Mouse (Mus musculus): ENCODE measurements around the gene Inpp5a. TPM values are rescaled to one million over a fixed set of nuclear protein-coding genes. Genes with fewer than 3 reads are reported as not detected.
A peak's percentile ranks its signal among the peaks of the same experiment; 100 is the strongest.

Inpp5a gene
- polyA plus RNA-seq, 1 experiment from 2014 or later = 17.7 TPM

DNA sequence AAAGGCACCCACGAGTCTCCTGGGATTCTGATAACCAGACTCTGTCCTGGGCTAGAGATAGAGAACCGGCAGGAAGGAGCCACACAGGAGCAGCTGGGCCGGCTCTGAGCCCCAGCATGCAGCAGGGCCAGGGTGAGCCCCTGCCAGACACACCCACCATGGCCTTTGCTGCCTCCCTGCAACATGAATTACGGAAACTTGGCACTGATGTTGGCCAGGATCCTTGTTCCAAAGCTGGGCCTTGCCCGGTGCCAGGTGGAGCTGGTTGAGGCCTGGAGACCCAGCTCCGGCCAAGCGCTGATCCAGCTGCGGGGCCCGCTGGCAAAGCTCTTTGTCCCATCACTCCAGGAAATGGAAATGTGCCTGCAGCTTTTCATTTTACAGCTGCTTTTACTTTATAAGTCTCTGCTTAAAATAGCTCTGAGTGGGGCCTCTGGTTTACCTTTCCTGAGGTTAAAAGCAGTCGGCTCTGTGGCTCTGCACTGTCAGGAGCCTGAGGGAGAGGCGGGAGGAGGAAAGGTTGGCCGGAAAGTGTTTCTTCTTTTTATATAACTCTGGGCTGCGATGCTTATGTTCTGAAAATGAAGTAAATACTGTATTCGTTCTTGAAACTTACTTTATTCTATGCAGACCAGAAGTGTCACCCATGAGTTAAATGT, 20.1 kb upstream of the Inpp5a start:
- Histone ChIP-seq H3K36me3 (ENCODE audit: insufficient read depth, low read length) (no peaks in the 10 kb centered on the region), H3K9me3 (ENCODE audit: low read length) (no peaks in the 10 kb centered on the region), H3K4me3 (ENCODE audit: low read length) (no peak overlapping the region), H3K27me3 (ENCODE audit: insufficient read depth, low read length) (no peaks in the 10 kb centered on the region), H3K4me1 (ENCODE audit: insufficient read depth, low read length) (peaks cover 32% of the 10 kb centered on the region), H3K9ac (replicated peaks; ENCODE audit: low read length) (peak overlapping the region; percentile 42; the same call in 1 of the 2 replicates), H3K4me2 (replicated peaks; ENCODE audit: low read depth, low read length) (no peak overlapping the region), H3K27ac (ENCODE audit: low read length) (peak overlapping the region; percentile 83)
- 56% methylated on average over 14 of the region's 14 CpGs for WGBS
- ATAC-seq (ENCODE audit: low FRiP score, low TSS enrichment) = no peak

GRCm38 (mm10) chr7:139369501-139370088, 19.3 kb upstream of the Inpp5a start:
- H3K9ac ChIP-seq (replicated peaks; ENCODE audit: low read length) = no peak overlapping the region
- peaks cover 24% of the 10 kb centered on the region for H3K4me1 ChIP-seq (ENCODE audit: insufficient read depth, low read length)
- no peaks in the 10 kb centered on the region for H3K36me3 ChIP-seq (ENCODE audit: insufficient read depth, low read length)
- 81% methylated on average over 6 of the region's 6 CpGs for WGBS
- H3K4me2 ChIP-seq (replicated peaks; ENCODE audit: low read depth, low read length) = no peak overlapping the region
- H3K27me3 ChIP-seq (ENCODE audit: insufficient read depth, low read length) = no peaks in the 10 kb centered on the region
- no peaks in the 10 kb centered on the region for H3K9me3 ChIP-seq (ENCODE audit: low read length)
- H3K27ac ChIP-seq (ENCODE audit: low read length) = peak overlapping the region; percentile 83; the same call in 1 of the 2 replicates
- ATAC-seq (ENCODE audit: low FRiP score, low TSS enrichment) = no peak
- H3K4me3 ChIP-seq (ENCODE audit: low read length) = no peak overlapping the region

DNA sequence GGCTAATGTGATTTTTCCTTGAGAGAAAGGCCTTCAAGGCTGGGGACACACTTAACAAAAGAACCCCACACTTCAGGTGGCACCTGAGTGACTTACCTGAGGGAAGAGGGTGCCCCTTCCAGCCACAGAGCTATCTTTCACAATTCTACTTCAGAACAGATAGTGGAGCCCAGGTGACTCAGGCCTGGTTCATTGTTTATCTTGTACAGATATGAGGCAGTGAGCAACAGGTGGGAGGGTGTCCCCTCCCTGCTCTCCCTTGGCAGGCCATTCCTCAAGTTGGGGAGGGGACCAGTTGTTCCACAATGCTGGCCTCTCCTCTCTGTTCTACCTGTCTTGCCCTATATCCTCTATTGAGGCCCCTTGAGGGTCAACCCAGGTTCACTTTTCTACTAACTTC, 17.5 kb upstream of the Inpp5a start:
- H3K27ac ChIP-seq (ENCODE audit: low read length) = no peak overlapping the region
- ATAC-seq (ENCODE audit: low FRiP score, low TSS enrichment) = no peak
- no peaks in the 10 kb centered on the region for H3K27me3 ChIP-seq (ENCODE audit: insufficient read depth, low read length)
- no peaks in the 10 kb centered on the region for H3K9me3 ChIP-seq (ENCODE audit: low read length)
- H3K4me3 ChIP-seq (ENCODE audit: low read length) = no peak overlapping the region
- H3K4me2 ChIP-seq (replicated peaks; ENCODE audit: low read depth, low read length) = no peak overlapping the region
- H3K36me3 ChIP-seq (ENCODE audit: insufficient read depth, low read length) = no peaks in the 10 kb centered on the region
- H3K4me1 ChIP-seq (ENCODE audit: insufficient read depth, low read length) = peaks cover 7% of the 10 kb centered on the region
- no peak overlapping the region for H3K9ac ChIP-seq (replicated peaks; ENCODE audit: low read length)

GRCm38 (mm10) chr7:139377381-139377780, 11.5 kb upstream of the Inpp5a start:
- ATAC-seq (ENCODE audit: low FRiP score, low TSS enrichment) = no peak
- H3K4me1 ChIP-seq (ENCODE audit: insufficient read depth, low read length) = no peaks in the 10 kb centered on the region
- no peak overlapping the region for H3K9ac ChIP-seq (replicated peaks; ENCODE audit: low read length)
- WGBS = 70% methylated on average over 7 of the region's 7 CpGs
- H3K36me3 ChIP-seq (ENCODE audit: insufficient read depth, low read length) = no peaks in the 10 kb centered on the region
- no peak overlapping the region for H3K4me3 ChIP-seq (ENCODE audit: low read length)
- H3K9me3 ChIP-seq (ENCODE audit: low read length) = no peaks in the 10 kb centered on the region
- H3K27ac ChIP-seq (ENCODE audit: low read length) = no peak overlapping the region
- H3K27me3 ChIP-seq (ENCODE audit: insufficient read depth, low read length) = no peaks in the 10 kb centered on the region
- H3K4me2 ChIP-seq (replicated peaks; ENCODE audit: low read depth, low read length) = no peak overlapping the region

DNA sequence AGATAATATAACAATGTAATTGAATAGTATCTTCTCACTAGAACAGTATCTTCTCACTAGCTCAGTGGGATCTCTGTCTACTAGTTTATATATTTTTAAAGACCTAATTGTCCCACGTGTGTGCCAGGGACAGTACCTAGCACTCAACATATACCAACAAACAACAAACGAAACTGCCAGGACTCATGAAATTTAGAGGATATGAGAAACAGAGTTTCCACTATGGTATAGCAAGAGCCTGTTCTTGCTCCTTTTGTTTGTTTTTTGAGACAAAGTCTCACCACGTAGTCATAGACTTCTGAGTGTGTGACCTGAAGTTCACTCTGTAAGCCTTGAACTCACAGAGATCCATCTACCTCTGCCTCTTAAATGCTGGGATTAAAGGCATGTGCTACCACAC, 10.6 kb upstream of the Inpp5a start:
- ATAC-seq (ENCODE audit: low FRiP score, low TSS enrichment) = no peak
- WGBS = 84% methylated on average over 3 of the region's 3 CpGs
- H3K4me2 ChIP-seq (replicated peaks; ENCODE audit: low read depth, low read length) = no peak overlapping the region
- no peaks in the 10 kb centered on the region for H3K27me3 ChIP-seq (ENCODE audit: insufficient read depth, low read length)
- no peak overlapping the region for H3K27ac ChIP-seq (ENCODE audit: low read length)
- H3K4me3 ChIP-seq (ENCODE audit: low read length) = no peak overlapping the region
- no peaks in the 10 kb centered on the region for H3K9me3 ChIP-seq (ENCODE audit: low read length)
- no peaks in the 10 kb centered on the region for H3K36me3 ChIP-seq (ENCODE audit: insufficient read depth, low read length)
- no peak overlapping the region for H3K9ac ChIP-seq (replicated peaks; ENCODE audit: low read length)
- H3K4me1 ChIP-seq (ENCODE audit: insufficient read depth, low read length) = no peaks in the 10 kb centered on the region

DNA sequence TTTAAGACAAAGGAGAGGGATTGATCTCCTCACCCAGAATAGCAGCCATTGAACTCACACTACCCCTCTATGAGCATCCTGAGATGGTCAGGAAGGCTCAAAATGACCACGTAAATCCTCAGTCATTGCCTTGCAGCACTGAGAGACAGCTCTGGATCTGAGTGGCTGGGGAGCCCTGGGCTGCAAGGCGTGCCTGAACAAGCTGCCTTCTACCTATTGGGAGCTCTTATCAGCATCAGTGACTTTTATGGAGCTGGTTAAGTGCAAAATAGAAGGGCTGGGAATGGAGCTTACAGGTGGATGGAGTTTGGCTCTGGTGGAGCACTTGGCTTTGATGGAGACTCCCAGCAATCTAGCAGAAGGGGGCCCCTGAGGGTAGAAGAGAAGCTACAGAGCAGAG, 9.2 kb upstream of the Inpp5a start:
- H3K27ac ChIP-seq (ENCODE audit: low read length) = no peak overlapping the region
- no peak for ATAC-seq (ENCODE audit: low FRiP score, low TSS enrichment)

DNA sequence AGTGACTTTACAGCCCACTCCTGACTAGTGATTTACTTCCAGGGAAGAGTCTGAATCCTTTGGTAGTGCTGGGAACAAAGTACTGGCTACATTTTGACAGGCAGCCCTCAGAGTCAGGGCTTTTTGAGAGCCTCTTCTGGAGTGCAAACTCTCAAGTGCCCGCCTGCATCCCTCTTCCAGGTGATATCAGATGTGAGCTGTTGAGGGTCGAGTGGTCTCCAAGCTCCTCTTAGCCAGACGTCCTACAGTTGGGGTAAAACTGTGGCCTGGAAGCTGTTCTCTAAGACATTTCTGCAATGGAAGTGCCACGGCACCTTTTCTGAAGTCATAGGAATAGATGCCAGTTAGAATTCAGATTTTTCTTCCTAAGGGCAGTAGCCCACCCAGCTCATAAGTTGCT, 8.7 kb upstream of the Inpp5a start:
- Histone ChIP-seq H3K27ac (ENCODE audit: low read length) (no peak overlapping the region), H3K27me3 (ENCODE audit: insufficient read depth, low read length) (no peaks in the 10 kb centered on the region), H3K9me3 (ENCODE audit: low read length) (no peaks in the 10 kb centered on the region), H3K36me3 (ENCODE audit: insufficient read depth, low read length) (no peaks in the 10 kb centered on the region), H3K4me2 (replicated peaks; ENCODE audit: low read depth, low read length) (no peak overlapping the region), H3K4me1 (ENCODE audit: insufficient read depth, low read length) (no peaks in the 10 kb centered on the region), H3K9ac (replicated peaks; ENCODE audit: low read length) (no peak overlapping the region), H3K4me3 (ENCODE audit: low read length) (no peak overlapping the region)
- ATAC-seq (ENCODE audit: low FRiP score, low TSS enrichment) = no peak
- WGBS = 69% methylated on average over 4 of the region's 4 CpGs

More for the DNA sequence above, 9.2 kb upstream of the Inpp5a start:
- Histone ChIP-seq H3K4me3 (ENCODE audit: low read length) (no peak overlapping the region), H3K4me2 (replicated peaks; ENCODE audit: low read depth, low read length) (no peak overlapping the region), H3K9me3 (ENCODE audit: low read length) (no peaks in the 10 kb centered on the region), H3K36me3 (ENCODE audit: insufficient read depth, low read length) (no peaks in the 10 kb centered on the region), H3K4me1 (ENCODE audit: insufficient read depth, low read length) (no peaks in the 10 kb centered on the region), H3K27me3 (ENCODE audit: insufficient read depth, low read length) (no peaks in the 10 kb centered on the region), H3K9ac (replicated peaks; ENCODE audit: low read length) (no peak overlapping the region)
- 54% methylated on average over 2 of the region's 2 CpGs for WGBS

DNA sequence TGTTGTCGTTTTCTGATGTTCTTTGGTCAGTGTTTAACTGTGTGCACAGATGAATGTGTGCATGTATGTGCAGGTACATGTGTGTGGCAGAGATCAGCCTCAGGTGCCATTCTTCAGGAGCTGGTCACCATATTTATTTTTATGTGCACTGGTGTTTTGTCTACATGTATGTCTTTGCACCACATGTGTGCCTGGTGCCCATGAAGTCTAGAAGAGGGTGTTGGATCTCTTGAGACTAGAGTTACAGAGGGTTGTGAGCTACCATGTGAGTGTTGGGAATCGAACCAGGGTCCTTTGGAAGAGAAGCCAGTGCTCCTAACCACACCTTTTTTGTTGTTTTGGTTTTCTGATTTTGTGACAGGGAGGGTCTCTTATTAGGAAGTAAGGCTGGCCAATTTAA, 7.0 kb upstream of the Inpp5a start:
- Histone ChIP-seq H3K9me3 (ENCODE audit: low read length) (no peaks in the 10 kb centered on the region), H3K36me3 (ENCODE audit: insufficient read depth, low read length) (no peaks in the 10 kb centered on the region), H3K27me3 (ENCODE audit: insufficient read depth, low read length) (no peaks in the 10 kb centered on the region), H3K4me2 (replicated peaks; ENCODE audit: low read depth, low read length) (no peak overlapping the region), H3K4me1 (ENCODE audit: insufficient read depth, low read length) (no peaks in the 10 kb centered on the region), H3K4me3 (ENCODE audit: low read length) (no peak overlapping the region), H3K9ac (replicated peaks; ENCODE audit: low read length) (no peak overlapping the region), H3K27ac (ENCODE audit: low read length) (no peak overlapping the region)
- WGBS = 88% methylated on average over 2 of the region's 2 CpGs
- no peak for ATAC-seq (ENCODE audit: low FRiP score, low TSS enrichment)

- Histone ChIP-seq H3K4me1 (ENCODE audit: insufficient read depth, low read length) (peaks cover 2% of the 10 kb centered on the region), H3K4me2 (replicated peaks; ENCODE audit: low read depth, low read length) (no peak overlapping the region), H3K9me3 (ENCODE audit: low read length) (no peaks in the 10 kb centered on the region), H3K9ac (replicated peaks; ENCODE audit: low read length) (no peak overlapping the region), H3K36me3 (ENCODE audit: insufficient read depth, low read length) (no peaks in the 10 kb centered on the region), H3K27me3 (ENCODE audit: insufficient read depth, low read length) (no peaks in the 10 kb centered on the region), H3K4me3 (ENCODE audit: low read length) (no peak overlapping the region), H3K27ac (ENCODE audit: low read length) (no peak overlapping the region)
- WGBS = 80% methylated on average over 2 of the region's 2 CpGs
- no peak for ATAC-seq (ENCODE audit: low FRiP score, low TSS enrichment)
Observed at GRCm38 (mm10) chr7:139382796-139383195, 6.1 kb upstream of the Inpp5a start.

- Histone ChIP-seq H3K27me3 (ENCODE audit: insufficient read depth, low read length) (no peaks in the 10 kb centered on the region), H3K27ac (ENCODE audit: low read length) (no peak overlapping the region), H3K4me3 (ENCODE audit: low read length) (no peak overlapping the region), H3K4me1 (ENCODE audit: insufficient read depth, low read length) (peaks cover 6% of the 10 kb centered on the region), H3K9me3 (ENCODE audit: low read length) (no peaks in the 10 kb centered on the region), H3K4me2 (replicated peaks; ENCODE audit: low read depth, low read length) (no peak overlapping the region), H3K36me3 (ENCODE audit: insufficient read depth, low read length) (no peaks in the 10 kb centered on the region), H3K9ac (replicated peaks; ENCODE audit: low read length) (no peak overlapping the region)
- WGBS = 91% methylated on average over 1 of the region's 1 CpGs
- ATAC-seq (ENCODE audit: low FRiP score, low TSS enrichment) = no peak
Observed at GRCm38 (mm10) chr7:139384500-139384899, 4.4 kb upstream of the Inpp5a start.

Measured in kidney, embryonic 16.5 days (tissue).